Mouse (Mus musculus) liver, embryonic 16.5 days (tissue): Measurements from ENCODE around the gene Wwc1. TPM values are rescaled to one million over a fixed set of nuclear protein-coding genes. Genes with fewer than 3 reads are reported as not detected.

Experiments used
- ATAC-seq: fragments of 200-750 bp; cut with Nextera tagmentation; 2 replicates; pipeline ENCODE4 v1.8.0; 2017; ENCODE audit warnings: low read depth, mild to moderate bottlenecking, moderate number of reproducible peaks, moderate library complexity
- H3K27ac ChIP-seq: fragments of 300-500 bp; sonication (generic); 2 replicates; pipeline ENCODE4 v1.5.1; 2014; ENCODE audit warnings: mild to moderate bottlenecking, low read length
- H3K27me3 ChIP-seq: fragments of 300-500 bp; sonication (generic); 2 replicates; pipeline ENCODE4 v1.6.1; 2014; ENCODE audit warnings: low read depth, low read length, mixed read lengths; ENCODE audit not compliant: control insufficient read depth, insufficient read depth
- H3K36me3 ChIP-seq: fragments of 300-500 bp; sonication (generic); 2 replicates; pipeline ENCODE4 v1.6.1; 2014; ENCODE audit warnings: mild to moderate bottlenecking; ENCODE audit not compliant: control insufficient read depth, insufficient read depth
- H3K4me1 ChIP-seq: fragments of 300-500 bp; sonication (generic); 2 replicates; pipeline ENCODE4 v1.6.1; 2014; ENCODE audit warnings: low read depth, low read length, mixed read lengths; ENCODE audit not compliant: control insufficient read depth
- H3K4me2 ChIP-seq: fragments of 300-500 bp; sonication (generic); 2 replicates; pipeline ENCODE4 v1.6.1; 2014; ENCODE audit warnings: low read depth, low read length, mixed read lengths
- H3K4me3 ChIP-seq: fragments of 300-500 bp; sonication (generic); 2 replicates; pipeline ENCODE4 v1.5.1; 2014; ENCODE audit warnings: low read depth, mild to moderate bottlenecking, low read length
- H3K9ac ChIP-seq: fragments of 300-500 bp; sonication (generic); 2 replicates; pipeline ENCODE4 v1.6.1; 2014; ENCODE audit warnings: low read depth, low read length
- H3K9me3 ChIP-seq: fragments of 300-500 bp; sonication (generic); replicated peaks from 2 replicates; pipeline ENCODE4 v1.6.1; 2016; ENCODE audit warnings: low read length; ENCODE audit not compliant: control insufficient read depth
- WGBS: fragments of 180-500 bp; shearing (Covaris S2); extraction: QIAGEN DNeasy Blood & Tissue Kit; methylation state at CpG from one replicate; pipeline ENCODE4 v1.1.7; 2014; ENCODE audit not compliant: insufficient replicate concordance; 5-methylcytosine and 5-hydroxymethylcytosine counted together
- polyA plus RNA-seq: library from polyadenylated mRNA; unstranded; fragments of >200 nt; fragmentation: Nextera tagmentation; extraction: Ambion mirVana; gene quantifications from 2 replicates; pipeline ENCODE4 v1.2.1, GENCODE M21; 2015

Wwc1 gene
- polyA plus RNA-seq, 1 experiment from 2014 or later, result 1.1 TPM

DNA sequence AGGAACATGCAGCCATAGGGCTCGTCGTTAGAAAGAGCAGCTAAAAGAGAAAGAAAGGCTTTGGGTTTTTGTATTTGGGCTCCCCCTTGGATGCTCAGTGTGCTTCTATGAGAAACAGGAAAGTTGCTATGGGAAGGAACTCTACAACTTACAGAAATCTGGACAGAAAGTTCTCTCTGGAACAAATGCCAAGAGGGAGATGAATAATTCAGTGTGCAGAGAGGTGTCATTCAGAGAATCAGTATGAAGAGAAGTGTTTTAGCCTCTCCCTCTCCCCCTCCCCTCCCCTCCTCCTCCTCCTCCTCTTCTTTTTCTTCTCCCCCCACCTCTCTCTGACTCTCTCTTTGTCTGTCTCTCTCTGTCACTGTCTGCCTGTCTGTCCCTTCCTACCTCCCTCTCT, 60.9 kb downstream of the Wwc1 start:
- ATAC-seq, result no peak
- Histone ChIP-seq H3K27ac (no peak overlapping the region), H3K4me2 (no peak overlapping the region), H3K4me3 (no peak overlapping the region), H3K9ac (no peak overlapping the region), H3K36me3 (no peaks in the 10 kb centered on the region), H3K9me3 (no peaks in the 10 kb centered on the region), H3K4me1 (no peaks in the 10 kb centered on the region; the same call in 1 of the 2 replicates), H3K27me3 (no peaks in the 10 kb centered on the region)
- 32% methylated on average over 2 of the region's 2 CpGs for WGBS

DNA sequence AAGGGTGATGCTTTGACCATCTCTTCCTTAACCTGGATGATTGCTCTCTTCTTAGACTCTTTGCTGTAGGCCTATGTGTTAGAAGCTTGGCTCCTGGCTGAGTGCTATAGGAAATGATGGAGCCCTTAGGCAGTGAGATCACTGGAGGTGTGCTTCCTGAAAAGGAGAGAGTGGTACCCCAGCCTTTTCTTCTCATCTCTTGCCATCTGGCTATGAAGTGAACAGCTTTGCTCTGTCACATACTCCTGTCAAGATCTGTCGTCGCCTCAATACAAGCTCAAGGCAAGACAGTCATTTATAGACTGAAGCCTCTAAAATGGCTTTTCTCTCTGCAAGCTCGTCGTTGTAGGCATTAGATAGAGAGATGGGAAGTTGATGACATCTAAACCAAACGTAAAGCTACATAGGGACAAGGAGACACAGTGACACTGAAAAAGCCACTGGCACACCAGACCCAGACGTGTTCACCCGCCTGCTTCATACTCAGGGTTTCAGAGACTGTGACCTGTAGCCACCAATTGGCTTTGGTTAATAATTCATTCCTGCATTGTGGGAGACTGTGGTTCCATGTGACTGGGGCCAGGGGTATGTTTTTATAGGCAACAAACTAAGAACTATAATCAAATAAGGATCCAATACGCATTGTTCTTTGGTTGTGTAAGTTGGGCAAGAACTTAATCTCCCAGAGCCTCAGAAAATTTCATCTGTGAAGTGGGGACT, 63.7 kb downstream of the Wwc1 start:
- ATAC-seq, result peak; percentile 71
- Histone ChIP-seq H3K36me3 (no peaks in the 10 kb centered on the region), H3K4me2 (no peak overlapping the region), H3K27ac (0 out of 2 replicates have a peak overlapping the region, but pooled peaks have one; percentile 12), H3K9ac (no peak overlapping the region), H3K9me3 (no peaks in the 10 kb centered on the region), H3K4me1 (no peaks in the 10 kb centered on the region; the same call in 1 of the 2 replicates), H3K27me3 (no peaks in the 10 kb centered on the region), H3K4me3 (no peak overlapping the region)
- 61% methylated on average over 8 of the region's 8 CpGs for WGBS

DNA sequence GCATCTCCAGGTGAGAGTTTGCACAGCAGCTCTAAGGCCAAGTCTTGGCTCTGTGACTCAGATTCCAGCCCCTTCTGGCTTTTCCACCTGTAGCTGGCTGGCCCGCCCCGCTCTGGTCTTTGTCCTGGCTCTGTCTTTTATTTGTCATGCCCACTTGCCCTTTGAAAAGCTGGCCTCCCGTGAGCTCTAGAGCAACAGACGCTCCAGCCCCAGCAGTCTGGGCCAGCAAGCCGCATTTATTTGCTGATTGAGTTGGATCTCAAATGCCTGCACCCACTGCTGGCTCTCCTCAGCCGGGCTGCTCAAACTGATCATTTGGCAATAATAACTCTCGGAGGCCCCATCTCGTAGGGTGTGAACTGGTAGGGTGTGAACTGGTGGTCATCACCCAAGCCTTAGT, 64.8 kb downstream of the Wwc1 start:
- Histone ChIP-seq H3K4me2 (no peak overlapping the region), H3K27me3 (no peaks in the 10 kb centered on the region), H3K4me1 (no peaks in the 10 kb centered on the region; the same call in 1 of the 2 replicates), H3K4me3 (no peak overlapping the region), H3K27ac (no peak overlapping the region), H3K9me3 (no peaks in the 10 kb centered on the region), H3K36me3 (no peaks in the 10 kb centered on the region), H3K9ac (no peak overlapping the region)
- WGBS, result 55% methylated on average over 8 of the region's 8 CpGs
- 0 out of 2 replicates have a peak, but pooled peaks have one; percentile 30 for ATAC-seq

DNA sequence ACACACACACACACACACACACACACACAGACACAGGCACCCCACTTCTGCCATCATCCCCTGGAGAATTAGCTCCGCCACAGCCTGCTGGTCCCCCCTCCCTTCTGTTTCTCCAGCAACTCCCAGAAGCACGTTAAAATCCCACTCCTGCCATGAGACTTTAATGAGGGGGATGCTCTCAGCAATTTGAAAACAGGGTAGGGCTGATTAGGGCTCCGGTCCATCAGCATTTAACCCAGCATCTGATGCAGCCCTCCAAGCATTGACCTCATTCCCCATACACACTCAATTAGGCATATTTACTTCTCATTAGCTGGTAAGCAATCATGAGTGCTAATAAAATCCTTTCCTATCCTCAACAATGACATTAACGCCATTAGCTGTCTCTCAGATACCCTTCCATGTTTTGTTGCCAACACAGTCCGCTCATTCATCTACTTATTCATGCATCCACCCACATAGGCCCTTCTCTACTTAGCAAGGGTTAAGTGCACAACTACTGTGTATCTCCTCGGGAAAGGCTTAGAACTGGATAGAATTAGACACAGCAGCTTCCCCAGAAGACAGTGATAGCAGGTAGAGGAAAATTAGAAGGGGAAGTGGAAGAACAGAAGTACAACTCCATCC, 66.8 kb downstream of the Wwc1 start:
- no peaks in the 10 kb centered on the region for H3K9me3 ChIP-seq
- no peaks in the 10 kb centered on the region for H3K36me3 ChIP-seq
- no peak overlapping the region for H3K4me3 ChIP-seq
- no peaks in the 10 kb centered on the region; the same call in 1 of the 2 replicates for H3K4me1 ChIP-seq
- no peak overlapping the region for H3K9ac ChIP-seq
- H3K27ac ChIP-seq, result no peak overlapping the region
- H3K4me2 ChIP-seq, result no peak overlapping the region
- ATAC-seq, result no peak
- 64% methylated on average over 6 of the region's 6 CpGs for whole genome bisulfite sequencing
- no peaks in the 10 kb centered on the region for H3K27me3 ChIP-seq

DNA sequence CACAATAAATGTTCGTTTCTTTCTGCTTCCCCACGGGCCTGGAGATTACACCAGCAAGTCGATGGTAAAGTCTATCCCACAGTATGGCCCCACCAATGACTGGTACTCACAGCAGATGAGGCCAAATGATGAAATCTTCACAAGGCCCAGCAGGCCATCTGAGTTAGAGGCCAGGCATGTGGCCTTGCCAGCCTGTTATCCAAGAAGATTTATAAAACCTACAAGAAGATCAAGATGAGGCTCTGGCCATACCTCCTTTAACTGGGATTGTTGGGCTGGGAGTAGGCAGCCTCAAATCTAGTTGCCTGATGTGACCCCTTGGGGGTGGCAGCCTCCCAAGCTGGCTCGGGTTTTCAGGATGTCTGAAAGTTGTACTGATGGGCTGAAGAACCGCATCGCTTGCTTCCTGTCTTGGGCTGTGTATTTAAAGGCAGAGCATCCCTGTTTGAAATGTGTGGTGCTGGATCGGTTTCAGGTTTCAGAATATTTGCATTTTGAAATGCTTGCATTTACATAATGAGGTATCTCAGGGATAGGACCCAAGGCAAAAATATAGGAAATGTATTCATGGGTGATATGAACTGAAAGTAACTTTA, 75.3 kb downstream of the Wwc1 start:
- no peaks in the 10 kb centered on the region for H3K36me3 ChIP-seq
- 57% methylated on average over 7 of the region's 7 CpGs for WGBS
- H3K4me3 ChIP-seq, result no peak overlapping the region
- no peaks in the 10 kb centered on the region for H3K9me3 ChIP-seq
- H3K4me2 ChIP-seq, result no peak overlapping the region
- H3K27ac ChIP-seq, result no peak overlapping the region
- H3K9ac ChIP-seq, result no peak overlapping the region
- H3K4me1 ChIP-seq, result no peaks in the 10 kb centered on the region
- no peaks in the 10 kb centered on the region for H3K27me3 ChIP-seq
- no peak for ATAC-seq

DNA sequence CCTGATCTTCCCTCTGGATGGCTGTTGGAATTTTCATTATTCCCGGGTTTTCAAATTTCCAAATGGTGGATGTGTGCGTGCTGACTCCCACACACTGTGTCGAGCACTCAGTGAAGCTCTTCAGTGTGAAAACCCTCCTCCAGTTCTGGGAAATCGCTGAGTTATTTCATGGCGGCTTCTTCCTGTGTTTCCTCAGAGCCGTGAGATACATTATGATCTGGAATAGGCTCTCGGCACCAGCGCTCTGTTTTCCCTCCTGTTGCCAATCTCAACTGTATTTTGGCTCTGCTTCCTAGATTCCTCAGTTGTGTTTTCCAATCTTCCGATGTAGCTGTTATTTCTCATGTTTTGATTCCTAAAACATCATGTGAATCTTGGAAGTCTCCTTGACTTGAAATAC, 77.2 kb downstream of the Wwc1 start:
- Histone ChIP-seq H3K27ac (no peak overlapping the region), H3K9me3 (no peaks in the 10 kb centered on the region), H3K27me3 (no peaks in the 10 kb centered on the region), H3K4me1 (no peaks in the 10 kb centered on the region), H3K4me3 (no peak overlapping the region), H3K9ac (no peak overlapping the region), H3K36me3 (no peaks in the 10 kb centered on the region), H3K4me2 (no peak overlapping the region)
- 66% methylated on average over 9 of the region's 9 CpGs for WGBS
- ATAC-seq, result no peak

DNA sequence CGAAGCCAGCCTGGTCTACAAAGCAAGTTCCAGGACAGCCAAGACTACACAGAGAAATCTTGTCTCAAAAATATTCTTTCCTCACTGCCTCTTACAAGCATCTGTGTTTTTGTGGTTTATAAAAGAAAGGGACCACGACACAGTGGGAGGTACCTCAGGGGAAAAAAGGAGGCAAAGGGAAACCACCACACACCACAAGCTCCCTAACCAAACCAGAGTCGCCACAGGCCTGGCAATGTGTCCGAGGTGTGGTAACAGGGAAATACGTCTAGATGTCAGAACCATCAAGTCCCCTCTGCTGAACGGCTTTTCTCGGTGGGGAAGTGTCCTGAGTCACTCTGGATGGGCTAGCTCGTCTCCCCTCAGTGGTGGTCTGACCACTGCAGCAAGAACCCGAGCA, 80.4 kb downstream of the Wwc1 start:
- ATAC-seq, result no peak
- no peaks in the 10 kb centered on the region for H3K27me3 ChIP-seq
- H3K27ac ChIP-seq, result no peak overlapping the region
- H3K4me3 ChIP-seq, result no peak overlapping the region
- H3K4me2 ChIP-seq, result no peak overlapping the region
- H3K9me3 ChIP-seq, result no peaks in the 10 kb centered on the region
- no peak overlapping the region for H3K9ac ChIP-seq
- H3K36me3 ChIP-seq, result no peaks in the 10 kb centered on the region
- H3K4me1 ChIP-seq, result no peaks in the 10 kb centered on the region
- WGBS, result 27% methylated on average over 9 of the region's 9 CpGs

DNA sequence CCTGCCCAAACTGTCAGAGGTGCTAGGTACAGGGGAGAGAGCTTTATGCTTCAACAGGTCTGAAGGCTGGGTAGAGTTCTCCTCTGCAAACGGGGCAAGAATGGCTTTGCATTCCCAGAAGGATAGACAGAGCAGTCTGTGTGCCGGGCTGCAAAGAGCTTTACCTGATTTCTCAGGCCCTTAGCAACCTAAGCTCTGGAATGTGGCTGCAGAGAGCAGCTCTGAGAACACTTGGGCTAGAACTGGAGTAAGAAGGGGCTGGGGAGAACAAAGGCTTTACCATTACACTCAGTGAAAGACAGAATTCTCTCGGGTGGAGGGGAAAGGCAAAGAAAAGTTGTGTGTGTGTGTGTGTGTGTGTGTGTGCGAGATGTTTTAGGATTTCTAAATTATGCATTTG, 86.9 kb downstream of the Wwc1 start:
- H3K36me3 ChIP-seq, result no peaks in the 10 kb centered on the region
- no peaks in the 10 kb centered on the region for H3K27me3 ChIP-seq
- ATAC-seq, result no peak
- H3K4me1 ChIP-seq, result no peaks in the 10 kb centered on the region
- H3K4me3 ChIP-seq, result no peak overlapping the region
- WGBS, result 52% methylated on average over 4 of the region's 4 CpGs
- H3K27ac ChIP-seq, result no peak overlapping the region
- H3K4me2 ChIP-seq, result no peak overlapping the region
- no peaks in the 10 kb centered on the region for H3K9me3 ChIP-seq
- H3K9ac ChIP-seq, result no peak overlapping the region

DNA sequence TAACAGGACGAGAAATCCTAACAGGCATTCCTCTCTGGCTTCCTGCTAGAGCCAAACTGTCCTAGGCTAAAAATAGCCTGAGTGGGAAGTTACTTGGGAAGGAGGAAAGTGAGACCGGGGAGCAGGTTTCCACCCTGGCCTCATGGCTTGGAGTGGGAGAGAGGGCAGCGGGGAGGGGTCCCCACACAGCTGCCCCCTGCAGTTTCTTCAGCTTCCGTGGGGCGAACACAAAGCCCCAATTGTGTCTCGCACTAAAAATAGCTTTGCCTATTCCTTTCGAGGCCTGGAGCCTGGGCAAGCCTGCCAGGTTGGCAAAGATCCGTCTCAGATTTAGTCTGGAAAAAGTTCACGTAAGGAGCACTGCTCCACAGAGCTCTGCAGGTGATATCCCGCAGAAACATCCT, 87.3 kb downstream of the Wwc1 start:
- Histone ChIP-seq H3K27ac (no peak overlapping the region), H3K4me2 (no peak overlapping the region), H3K4me3 (no peak overlapping the region), H3K36me3 (no peaks in the 10 kb centered on the region), H3K9me3 (no peaks in the 10 kb centered on the region), H3K9ac (no peak overlapping the region), H3K27me3 (no peaks in the 10 kb centered on the region), H3K4me1 (no peaks in the 10 kb centered on the region)
- 37% methylated on average over 10 of the region's 10 CpGs for WGBS
- ATAC-seq, result no peak
